Mouse (Mus musculus) right cerebral cortex, postnatal 14 days (tissue): ENCODE measurements at regions not wholly inside any gene's neighbourhood (a gene's known extent, or its start where the extent isn't known, plus 50 kb on each side); places are given as distances from the start of the nearest gene placed in this dataset.

Experiments used
- DNase-seq: peaks from one replicate; pipeline ENCODE4 v3.0.0; 2022

GRCm38 (mm10) chr15:36916998-36917397 lies 90.6 kb downstream of the Zfp706 start:
- no peak for DNase-seq

- no peak for DNase-seq
These were observed 93.1 kb downstream of the Zfp706 start for GRCm38 (mm10) chr15:36914239-36915100.

GRCm38 (mm10) chr15:36913308-36913707 lies 94.3 kb downstream of the Zfp706 start:
- no peak for DNase-seq

GRCm38 (mm10) chr15:36910272-36910671 lies 97.3 kb downstream of the Zfp706 start:
- no peak for DNase-seq

GRCm38 (mm10) chr15:36909494-36909893 lies 98.1 kb downstream of the Zfp706 start:
- no peak for DNase-seq

GRCm38 (mm10) chr15:36906789-36907188 lies 100.8 kb downstream of the Zfp706 start:
- DNase-seq: no peak

- no peak for DNase-seq
These were observed 101.5 kb downstream of the Zfp706 start for GRCm38 (mm10) chr15:36906052-36906451.

GRCm38 (mm10) chr15:36903922-36904321 lies 103.7 kb downstream of the Zfp706 start:
- no peak for DNase-seq

- no peak for DNase-seq
These were observed 104.3 kb downstream of the Zfp706 start for GRCm38 (mm10) chr15:36903309-36903708.

GRCm38 (mm10) chr15:36901830-36902285 lies 105.7 kb downstream of the Zfp706 start:
- DNase-seq: peak; percentile 69

- no peak for DNase-seq
These were observed 106.2 kb downstream of the Zfp706 start for GRCm38 (mm10) chr15:36901350-36901749.

GRCm38 (mm10) chr15:36900940-36901339 lies 106.6 kb downstream of the Zfp706 start:
- DNase-seq: no peak

GRCm38 (mm10) chr15:36899882-36900281 lies 107.7 kb downstream of the Zfp706 start:
- DNase-seq: no peak

GRCm38 (mm10) chr15:36898857-36899523 lies 108.6 kb downstream of the Zfp706 start:
- DNase-seq: no peak

- no peak for DNase-seq
These were observed 109.2 kb downstream of the Zfp706 start for GRCm38 (mm10) chr15:36898326-36898725.

GRCm38 (mm10) chr15:36896265-36896664 lies 111.3 kb downstream of the Zfp706 start:
- no peak for DNase-seq

GRCm38 (mm10) chr15:36895031-36895430 lies 112.5 kb downstream of the Zfp706 start:
- no peak for DNase-seq

- DNase-seq: no peak
These were observed 114.1 kb downstream of the Zfp706 start for GRCm38 (mm10) chr15:36893407-36893969.

GRCm38 (mm10) chr15:36892576-36893205 lies 114.9 kb downstream of the Zfp706 start:
- DNase-seq: no peak

GRCm38 (mm10) chr15:36891851-36892250 lies 115.7 kb downstream of the Zfp706 start:
- no peak for DNase-seq

GRCm38 (mm10) chr15:36891296-36891695 lies 116.3 kb downstream of the Zfp706 start:
- DNase-seq: no peak

GRCm38 (mm10) chr15:36889072-36889471 lies 118.5 kb downstream of the Zfp706 start:
- no peak for DNase-seq

GRCm38 (mm10) chr15:36888351-36889069 lies 119.1 kb downstream of the Zfp706 start:
- no peak for DNase-seq
